Mouse (Mus musculus) megakaryocyte-erythroid progenitor cell, adult 5 weeks (primary cell): ENCODE data around the gene Nrbf2. TPM values are rescaled to one million over a fixed set of nuclear protein-coding genes. Genes with fewer than 3 reads are reported as not detected.

Source experiments
- polyA plus RNA-seq: library from polyadenylated mRNA; stranded (reverse); fragments of >175 nt; gene quantifications from 2 replicates; pipeline ENCODE4 v1.2.3, GENCODE M21; 2012

Gene Nrbf2
- 44.0 and 45.6 TPM in 2 replicates for polyA plus RNA-seq

GRCm38 (mm10) chr10:67285176-67285814, at the start of gene Nrbf2:
Nrbf2 (minus strand) TSS chr10:67285305.

Other genes with a start within 250 kb of the Nrbf2 start
- gene Jmjd1c, start 189.2 kb downstream of the Nrbf2 start, polyA plus RNA-seq, result 8.7 and 16.7 TPM in 2 replicates
- 1.2 and 1.3 TPM in 2 replicates for gene Reep3, start 188.4 kb downstream of the Nrbf2 start, polyA plus RNA-seq